Mouse (Mus musculus) G1E-ER4 (cell line): ENCODE measurements around the gene Atg101. TPM values are rescaled to one million over a fixed set of nuclear protein-coding genes. Genes with fewer than 3 reads are reported as not detected.

Experiments used
- GATA1 ChIP-seq: IDR thresholded peaks from one replicate; pipeline ENCODE4 v1.8.0; 2012; ENCODE audit warnings: low read length, inconsistent platforms
- polyA plus RNA-seq: library from polyadenylated mRNA; stranded (reverse); fragments of >175 nt; gene quantifications from 2 replicates; pipeline ENCODE4 v1.2.3, GENCODE M21; 2012

Gene Atg101
- polyA plus RNA-seq, 1 experiment, result 53.7 TPM

DNA sequence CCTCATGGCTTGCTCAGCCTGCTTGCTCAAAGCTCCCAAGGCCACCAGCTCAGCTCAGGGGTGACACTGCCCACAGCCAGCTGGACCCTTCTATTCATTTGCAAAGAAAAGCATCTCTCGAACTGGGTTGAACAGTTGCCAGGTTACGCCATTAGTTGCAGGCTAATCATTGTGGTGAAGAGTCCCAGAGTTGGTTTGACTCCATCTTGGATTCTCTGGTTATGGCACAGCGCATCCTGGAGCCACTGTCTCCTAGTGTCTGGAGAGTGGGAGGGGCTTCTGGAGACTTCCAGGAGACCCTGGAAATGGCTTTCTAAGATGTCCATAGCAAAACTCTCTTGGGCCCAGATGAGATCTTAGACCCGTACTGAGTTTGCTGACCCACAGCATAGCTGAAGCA, 31.3 kb downstream of the Atg101 start:
- no peak for TF ChIP-seq GATA1

DNA sequence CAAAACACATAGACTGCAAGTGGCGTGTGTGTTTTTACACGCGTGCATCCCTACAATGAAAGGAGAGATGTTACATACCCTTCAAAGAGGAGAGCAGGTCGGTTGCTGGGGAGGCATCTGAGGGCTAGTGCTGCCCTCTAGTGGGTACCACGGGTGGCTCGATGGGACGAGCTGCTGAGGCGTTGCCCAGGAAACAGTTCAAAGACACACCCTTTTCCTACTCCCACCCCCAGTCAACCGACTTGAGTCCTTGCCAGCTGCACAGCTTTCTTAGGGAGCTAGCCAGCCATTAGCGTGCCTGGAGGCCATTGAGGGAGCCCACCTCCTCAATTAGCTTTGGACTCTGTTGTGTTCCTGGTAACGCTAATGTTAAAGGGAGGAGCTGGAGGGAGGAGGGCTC, 31.8 kb downstream of the Atg101 start:
- no peak for TF ChIP-seq GATA1

DNA sequence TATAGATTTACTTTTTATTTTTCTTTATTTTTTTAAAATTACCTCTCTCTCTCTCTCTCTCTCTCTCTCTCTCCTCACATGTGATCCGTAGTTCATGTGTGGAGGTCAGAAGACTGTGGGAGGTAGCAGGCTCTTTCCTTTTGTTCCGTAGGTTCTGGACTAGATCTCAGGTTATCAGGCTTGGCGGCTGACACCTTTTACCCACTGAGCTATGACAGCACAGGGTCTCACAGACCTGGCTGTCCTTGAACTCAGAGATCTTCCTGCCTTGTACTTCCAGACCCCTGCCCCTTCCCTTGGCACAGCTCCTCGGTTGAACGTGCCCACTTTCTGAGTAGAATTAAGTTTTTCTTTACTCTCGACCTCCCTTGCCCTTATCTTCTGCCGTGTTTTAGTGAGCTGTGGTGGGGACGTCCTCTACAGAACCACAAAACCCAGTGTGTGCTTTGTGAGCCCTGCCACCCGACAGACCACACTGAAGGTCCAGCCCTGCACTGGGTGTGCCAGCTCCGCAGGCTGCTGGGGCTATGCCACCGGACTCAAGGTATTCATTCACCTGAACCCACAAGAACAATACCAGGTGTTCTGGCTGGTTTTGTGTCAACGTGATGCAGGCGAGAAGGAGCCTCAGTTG, 32.3 kb downstream of the Atg101 start:
- TF ChIP-seq GATA1, result no peak

DNA sequence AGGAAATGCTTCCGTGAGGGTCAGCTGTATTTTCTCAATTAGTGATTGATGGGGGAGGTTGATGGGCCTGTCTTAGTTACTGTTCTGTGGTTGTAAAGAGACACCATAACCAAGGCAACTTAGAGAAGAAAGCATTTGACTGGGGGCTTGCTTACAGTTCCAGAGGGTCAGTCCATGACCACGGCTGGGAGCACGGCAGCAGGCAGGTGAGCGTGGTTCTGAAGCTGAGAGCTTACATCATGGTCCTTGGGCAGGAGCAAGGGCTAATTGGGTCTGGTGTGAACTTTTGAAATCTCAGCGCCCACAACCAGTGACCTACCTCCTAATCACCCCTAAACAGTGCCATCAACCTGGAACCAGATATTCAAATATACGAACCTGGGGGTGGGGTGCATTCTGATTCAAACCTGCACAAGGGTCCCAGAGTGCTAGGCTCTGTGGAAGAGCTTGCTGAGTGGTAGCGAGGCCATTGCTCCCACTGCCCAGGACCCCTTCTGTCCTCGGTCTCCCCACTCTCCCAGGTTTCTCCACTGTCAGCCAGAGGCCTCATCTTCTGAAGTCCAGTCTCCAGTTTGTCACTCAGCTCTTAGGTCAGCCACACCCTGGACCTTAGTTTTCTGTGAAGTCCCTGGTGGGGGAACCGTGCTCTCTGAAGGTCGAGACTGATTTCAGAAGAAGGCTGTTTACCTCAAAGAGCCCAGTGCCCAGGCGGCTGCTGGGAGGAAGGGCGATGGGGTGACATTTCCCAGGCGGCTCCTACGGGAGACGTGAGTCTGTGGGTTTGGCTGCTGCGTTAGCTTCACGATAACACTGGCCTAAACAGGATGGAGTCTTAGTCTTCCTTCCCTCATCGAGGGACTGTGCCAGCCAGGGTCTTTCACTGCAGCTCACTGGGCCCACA, 33.1 kb downstream of the Atg101 start:
- TF ChIP-seq GATA1, result no peak

DNA sequence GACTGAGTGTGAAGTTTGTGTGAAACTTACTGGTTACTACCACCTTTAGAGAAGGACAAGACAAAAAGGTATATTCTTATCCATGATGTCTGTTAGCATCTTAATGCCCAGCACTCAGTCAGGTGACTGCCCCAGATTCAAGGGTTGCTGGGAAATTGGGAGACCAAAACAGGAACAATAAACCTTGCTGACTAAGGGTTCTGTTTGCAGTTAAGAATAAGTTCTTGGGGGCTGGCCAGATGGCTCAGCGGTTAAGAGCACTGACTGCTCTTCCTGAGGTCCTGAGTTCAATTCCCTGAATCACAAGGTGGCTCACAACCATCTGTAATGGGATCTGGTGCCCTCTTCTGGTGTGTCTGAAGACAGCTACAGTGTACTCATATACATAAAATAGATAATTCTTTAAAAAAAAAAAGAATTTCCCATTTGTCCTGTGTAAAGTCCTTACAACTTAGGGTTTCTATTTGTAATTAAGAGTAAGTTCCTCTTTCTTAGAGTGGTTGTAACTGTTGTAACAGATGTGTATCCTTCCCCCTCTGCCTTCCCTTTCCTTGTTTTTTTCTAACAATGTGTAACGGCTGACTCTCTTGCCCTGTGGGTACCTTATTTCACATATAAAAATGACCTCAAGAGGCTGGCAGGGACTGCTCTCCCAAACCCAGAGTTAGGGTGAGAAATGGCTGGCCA, 33.9 kb downstream of the Atg101 start:
- TF ChIP-seq GATA1, result no peak

DNA sequence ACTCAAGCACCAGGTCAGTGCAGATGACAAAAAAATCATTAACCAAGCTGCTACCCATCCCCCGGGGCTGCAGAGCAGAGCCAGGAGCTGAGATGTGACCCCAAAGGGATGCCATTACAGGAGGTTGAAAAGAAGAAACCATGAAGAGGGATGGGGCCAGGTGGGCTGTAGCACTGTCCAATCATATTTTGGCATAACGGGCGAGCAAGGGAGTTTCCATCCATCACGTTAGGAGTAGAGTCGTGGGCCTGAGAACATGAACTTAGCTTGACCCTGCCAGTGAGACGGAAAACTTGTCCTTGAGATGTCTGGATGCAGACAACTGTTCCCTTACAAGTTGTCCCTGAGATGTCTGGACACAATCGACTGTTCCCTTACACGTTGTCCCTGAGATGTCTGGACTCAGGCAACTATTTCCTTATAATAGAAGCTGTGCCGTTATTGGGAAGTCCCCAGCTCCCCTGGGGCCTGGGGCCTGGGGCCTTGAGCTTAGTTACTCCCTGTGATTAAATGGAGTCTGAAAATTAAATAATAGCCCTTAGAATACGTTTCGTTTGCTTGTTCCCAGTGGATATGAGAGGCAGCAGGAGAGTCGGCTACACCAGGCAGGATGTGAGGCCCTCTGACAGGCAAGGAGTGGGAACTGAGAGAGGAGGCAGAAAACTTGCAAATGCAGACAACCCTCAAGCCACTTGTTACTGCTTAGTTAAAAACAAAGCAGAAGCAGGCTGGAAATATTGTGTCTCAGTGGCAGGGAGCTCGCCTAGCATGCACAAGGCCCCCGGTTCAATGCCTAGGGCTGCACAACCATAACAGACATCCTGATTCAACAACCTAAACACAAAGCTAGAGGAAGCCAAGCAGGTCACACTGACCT, 35.1 kb downstream of the Atg101 start:
- no peak for TF ChIP-seq GATA1

DNA sequence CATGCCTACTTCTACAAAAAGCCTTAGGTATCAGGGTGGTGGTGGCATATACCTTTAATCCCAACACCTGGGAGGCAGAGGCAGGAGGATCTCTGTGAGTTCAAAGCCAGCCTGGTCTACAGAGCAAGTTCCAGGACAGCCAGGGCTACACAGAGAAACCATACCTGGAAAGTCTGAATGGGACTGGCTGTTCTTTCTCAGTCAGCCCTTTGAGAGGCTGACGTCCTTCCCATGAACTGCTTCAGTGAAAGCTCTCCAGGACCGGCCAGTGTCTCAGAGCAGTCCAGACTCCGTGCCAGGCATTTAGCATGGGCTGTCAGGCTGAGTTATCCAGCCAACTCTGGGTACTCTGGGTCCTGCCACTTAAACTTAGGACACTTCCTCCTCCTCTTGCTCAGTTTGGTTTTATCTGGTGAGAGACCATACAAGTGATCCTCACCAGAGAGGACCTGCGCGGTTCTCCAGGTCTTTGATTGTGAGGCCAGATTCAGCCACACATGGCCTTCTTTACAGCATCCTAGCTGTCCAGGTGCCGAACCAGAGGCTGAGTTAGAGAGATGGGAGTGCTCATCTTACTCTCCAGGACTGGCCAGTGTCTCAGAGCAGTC, 36.0 kb downstream of the Atg101 start:
- TF ChIP-seq GATA1, result no peak

DNA sequence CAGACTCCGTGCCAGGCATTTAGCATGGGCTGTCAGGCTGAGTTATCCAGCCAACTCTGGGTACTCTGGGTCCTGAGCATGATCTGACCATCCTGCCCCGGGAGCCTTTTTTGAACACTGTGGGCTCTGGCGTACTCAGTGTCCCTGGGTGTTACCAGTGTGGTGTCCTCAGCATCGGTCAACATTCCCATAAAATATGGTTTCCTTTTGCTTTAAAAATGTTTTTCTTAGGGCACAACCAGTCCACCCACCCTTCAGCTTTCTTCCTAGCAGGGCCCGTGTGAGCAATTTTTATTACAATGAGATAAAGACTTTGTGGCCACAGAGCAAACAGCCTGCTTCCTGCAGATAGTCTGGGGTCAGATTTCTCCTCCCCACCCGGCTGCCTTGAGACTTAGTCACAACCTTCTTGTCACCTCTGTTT, 36.6 kb downstream of the Atg101 start:
- TF ChIP-seq GATA1, result peak; percentile 62

DNA sequence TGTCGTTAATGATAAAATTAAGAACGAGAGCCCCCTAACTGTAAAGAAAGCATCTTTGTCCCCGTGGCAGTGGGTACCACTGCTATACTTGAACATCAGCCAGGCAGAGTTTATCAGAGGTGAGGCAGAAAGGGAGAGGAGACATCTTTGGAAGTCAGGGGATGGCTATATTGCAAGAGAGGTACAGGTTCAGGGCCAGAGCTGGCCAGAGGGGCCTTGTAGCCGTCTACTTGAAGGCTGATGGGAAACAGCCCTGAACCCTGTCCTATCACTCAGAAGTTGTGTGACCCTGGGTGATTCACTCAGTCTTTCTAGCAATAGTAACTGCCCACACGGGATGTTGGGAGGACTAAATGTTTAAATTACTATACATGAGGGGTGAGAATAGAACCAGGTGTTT, 37.1 kb downstream of the Atg101 start:
- TF ChIP-seq GATA1, result no peak

DNA sequence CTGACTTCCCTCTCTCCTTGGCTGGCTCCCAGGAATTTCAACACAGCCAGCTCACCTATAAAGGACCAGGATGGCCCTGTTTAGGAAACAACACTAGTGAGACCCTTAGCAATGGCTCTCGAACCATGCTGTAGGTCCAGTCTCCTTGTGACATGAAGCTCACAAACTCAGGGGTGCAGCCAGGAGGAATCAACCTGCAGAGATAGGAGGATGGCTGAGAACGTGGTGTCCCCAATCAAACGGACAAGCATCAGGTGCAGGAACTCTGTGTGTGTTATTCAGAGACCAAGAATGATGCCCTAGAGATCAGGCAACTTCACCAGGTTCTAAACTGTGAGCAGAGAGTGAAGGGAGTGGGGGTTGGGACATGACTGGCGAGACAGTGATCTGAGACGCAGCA, 38.0 kb downstream of the Atg101 start:
- TF ChIP-seq GATA1, result no peak

DNA sequence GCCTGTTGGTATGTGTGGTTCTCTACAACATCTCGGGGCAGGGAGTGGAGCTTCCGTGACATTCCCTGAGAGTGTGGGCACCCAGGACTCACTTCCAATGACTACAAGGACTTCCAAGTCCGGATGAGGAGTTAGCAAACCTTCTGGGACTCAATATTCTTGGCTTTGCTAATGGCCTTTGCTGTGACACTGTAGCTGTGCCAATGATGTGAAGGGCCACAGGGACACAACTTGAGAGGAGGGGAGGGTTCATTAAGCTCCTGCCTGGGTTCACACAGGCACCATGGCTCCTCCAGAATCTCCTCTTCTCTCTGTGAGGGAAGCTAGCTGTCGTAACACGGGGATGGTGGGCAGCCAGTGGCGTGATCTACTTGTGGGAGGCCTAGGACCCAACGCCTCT, 38.6 kb downstream of the Atg101 start:
- TF ChIP-seq GATA1, result no peak

DNA sequence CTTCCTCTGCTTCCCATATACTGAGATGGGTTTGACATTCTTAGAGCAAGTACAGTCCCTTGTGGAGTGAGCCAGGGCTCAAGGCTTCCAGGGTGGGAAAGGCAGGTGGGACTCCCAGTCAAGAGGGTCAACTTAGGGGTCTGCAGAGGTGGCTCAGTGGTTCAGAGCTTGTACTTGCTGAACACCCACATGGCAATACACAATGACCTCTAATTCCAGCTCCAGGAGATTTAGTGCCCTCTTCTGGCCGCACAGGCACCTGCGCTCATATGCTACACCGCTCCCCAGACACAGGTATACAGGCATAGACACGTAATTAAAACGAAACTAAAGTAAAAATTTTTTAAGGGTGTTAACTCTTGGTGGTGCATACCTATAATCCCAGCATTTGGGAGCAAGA, 39.4 kb downstream of the Atg101 start:
- TF ChIP-seq GATA1, result no peak

DNA sequence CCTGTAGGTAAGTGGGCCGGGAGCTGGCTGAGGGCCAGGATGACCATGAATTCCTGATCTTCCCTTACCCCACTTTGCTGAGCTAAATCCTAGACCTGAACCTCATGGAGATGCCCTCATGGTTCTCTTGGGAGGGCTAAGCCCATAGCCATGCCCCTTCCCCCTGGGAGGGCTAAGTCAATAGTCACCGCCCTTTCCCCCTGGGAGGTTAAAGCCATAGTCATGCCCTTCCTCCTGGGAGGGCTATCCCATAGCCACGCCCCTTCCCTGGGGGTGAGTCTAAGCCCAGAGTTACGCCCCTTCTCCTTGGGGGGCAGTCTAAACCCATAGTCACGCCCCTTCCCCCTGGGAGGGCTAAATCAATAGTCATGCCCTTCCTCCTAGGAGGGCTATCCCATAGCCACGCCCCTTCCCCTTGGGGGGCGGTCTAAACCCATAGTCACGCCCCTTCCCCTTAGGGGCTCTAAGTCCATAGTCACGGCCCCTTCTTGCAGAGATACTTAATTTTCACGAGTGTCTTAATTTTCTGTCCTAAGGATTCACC, 42.0 kb downstream of the Atg101 start:
- TF ChIP-seq GATA1, result no peak

DNA sequence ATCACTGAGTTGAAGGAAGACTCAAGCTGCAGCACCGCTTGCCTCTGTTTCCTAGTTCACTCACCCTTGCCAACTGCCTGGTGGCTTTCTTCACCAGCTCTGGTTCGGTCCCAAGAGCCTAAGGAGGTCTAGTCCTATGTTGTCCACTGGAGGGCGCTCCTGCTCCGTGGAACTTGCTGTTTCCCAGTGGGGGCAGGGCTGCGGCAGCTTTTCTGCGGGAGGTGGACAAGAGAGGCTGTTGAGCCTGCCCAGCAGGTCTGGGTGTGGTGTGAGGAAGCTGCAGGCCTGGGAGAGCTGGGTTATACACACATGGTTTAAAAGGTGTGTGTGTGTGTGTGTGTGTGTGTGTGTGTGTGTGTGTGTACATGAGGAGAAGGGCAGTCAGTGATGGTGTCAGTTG, 43.2 kb downstream of the Atg101 start:
- no peak for TF ChIP-seq GATA1
